Mouse (Mus musculus) embryonic facial prominence, embryonic 14.5 days (tissue): ENCODE results near the gene Zcchc14. TPM values are rescaled to one million over a fixed set of nuclear protein-coding genes. Genes with fewer than 3 reads are reported as not detected.
"Not testable (repeated sequence)": the region's sequence is repeated elsewhere in the genome, so short reads cannot be mapped to it uniquely, and the experiment has no call there.

ENCODE experiments used
- ATAC-seq: fragments of 200-750 bp; cut with Nextera tagmentation; 2 replicates; pipeline ENCODE4 v1.8.0; 2017; ENCODE audit warnings: low read depth, moderate number of reproducible peaks, moderate TSS enrichment
- DNase-seq: peaks from one replicate; pipeline ENCODE4 v3.0.0-alpha.2; 2015; ENCODE audit warnings: low spot score
- H3K27ac ChIP-seq: fragments of 300-500 bp; sonication (generic); replicated peaks from 2 replicates; pipeline ENCODE4 v1.5.1; 2014; ENCODE audit warnings: low read depth, mild to moderate bottlenecking, low read length, moderate library complexity
- H3K27me3 ChIP-seq: fragments of 300-500 bp; sonication (generic); replicated peaks from 2 replicates; pipeline ENCODE4 v1.6.1; 2014; ENCODE audit warnings: low read length; ENCODE audit not compliant: control insufficient read depth, insufficient read depth
- H3K36me3 ChIP-seq: fragments of 300-500 bp; sonication (generic); 2 replicates; pipeline ENCODE4 v1.6.1; 2014; ENCODE audit warnings: low read length, mixed read lengths; ENCODE audit not compliant: control insufficient read depth, insufficient read depth
- H3K4me1 ChIP-seq: fragments of 300-500 bp; sonication (generic); 2 replicates; pipeline ENCODE4 v1.6.1; 2014; ENCODE audit warnings: antibody characterized with exemption, low read length; ENCODE audit not compliant: control insufficient read depth, insufficient read depth
- H3K4me2 ChIP-seq: fragments of 300-500 bp; sonication (generic); 2 replicates; pipeline ENCODE4 v1.6.1; 2014; ENCODE audit warnings: low read depth, mild to moderate bottlenecking, low read length, moderate library complexity, mixed read lengths
- H3K4me3 ChIP-seq: fragments of 300-500 bp; sonication (generic); 2 replicates; pipeline ENCODE4 v1.5.1; 2014; ENCODE audit warnings: low read depth, mild to moderate bottlenecking, low read length
- H3K9ac ChIP-seq: fragments of 300-500 bp; sonication (generic); 2 replicates; pipeline ENCODE4 v1.6.1; 2014; ENCODE audit warnings: low read depth, mild to moderate bottlenecking, low read length, moderate library complexity, mixed read lengths
- H3K9me3 ChIP-seq: fragments of 300-500 bp; sonication (generic); 2 replicates; pipeline ENCODE4 v1.6.1; 2016; ENCODE audit warnings: low read length; ENCODE audit not compliant: control insufficient read depth
- WGBS: fragments of 180-500 bp; shearing (Covaris S2); extraction: QIAGEN DNeasy Blood & Tissue Kit; methylation state at CpG from one replicate; pipeline ENCODE4 v1.1.7; 2014; 5-methylcytosine and 5-hydroxymethylcytosine counted together
- polyA plus RNA-seq: library from polyadenylated mRNA; unstranded; fragments of >200 nt; fragmentation: Nextera tagmentation; extraction: Ambion mirVana; gene quantifications from 2 replicates; pipeline ENCODE4 v1.2.1, GENCODE M21; 2014

Zcchc14 gene
- polyA plus RNA-seq, 1 experiment from 2014 or later = 23.0 TPM

GRCm38 (mm10) chr8:121673153-121673552 lies 20.5 kb upstream of the Zcchc14 start:
- ATAC-seq (no peak), DNase-seq (no peak)
- Histone ChIP-seq H3K4me2 (no peak overlapping the region), H3K27ac (no peak overlapping the region), H3K27me3 (no peaks in the 10 kb centered on the region), H3K36me3 (no peaks in the 10 kb centered on the region), H3K4me1 (peaks cover 12% of the 10 kb centered on the region), H3K9me3 (no peaks in the 10 kb centered on the region), H3K9ac (no peak overlapping the region), H3K4me3 (no peak overlapping the region)
- WGBS = 63% methylated on average over 4 of the region's 4 CpGs

GRCm38 (mm10) chr8:121669208-121669607 lies 16.5 kb upstream of the Zcchc14 start:
- Histone ChIP-seq H3K4me1 (peaks cover 25% of the 10 kb centered on the region), H3K4me3 (no peak overlapping the region), H3K9ac (0 out of 2 replicates have a peak overlapping the region, but pooled peaks have one; percentile 20), H3K27me3 (no peaks in the 10 kb centered on the region), H3K36me3 (no peaks in the 10 kb centered on the region), H3K4me2 (0 out of 2 replicates have a peak overlapping the region, but pooled peaks have one; percentile 18), H3K27ac (peak overlapping the region; percentile 30), H3K9me3 (no peaks in the 10 kb centered on the region)
- ATAC-seq = peak; percentile 48
- DNase-seq = peak; percentile 68
- 13% methylated on average over 8 of the region's 8 CpGs for WGBS

GRCm38 (mm10) chr8:121668553-121668952 lies 15.9 kb upstream of the Zcchc14 start:
- DNase-seq (peak; percentile 17), ATAC-seq (peak; percentile 53; the same call in 1 of the 2 replicates)
- WGBS = 38% methylated on average over 5 of the region's 6 CpGs
- no peaks in the 10 kb centered on the region for H3K27me3 ChIP-seq
- H3K9ac ChIP-seq = 0 out of 2 replicates have a peak overlapping the region, but pooled peaks have one; percentile 20
- H3K4me1 ChIP-seq = peaks cover 26% of the 10 kb centered on the region
- no peak overlapping the region for H3K4me2 ChIP-seq
- H3K4me3 ChIP-seq = no peak overlapping the region
- no peaks in the 10 kb centered on the region for H3K9me3 ChIP-seq
- H3K36me3 ChIP-seq = no peaks in the 10 kb centered on the region
- peak overlapping the region; percentile 30 for H3K27ac ChIP-seq

DNA sequence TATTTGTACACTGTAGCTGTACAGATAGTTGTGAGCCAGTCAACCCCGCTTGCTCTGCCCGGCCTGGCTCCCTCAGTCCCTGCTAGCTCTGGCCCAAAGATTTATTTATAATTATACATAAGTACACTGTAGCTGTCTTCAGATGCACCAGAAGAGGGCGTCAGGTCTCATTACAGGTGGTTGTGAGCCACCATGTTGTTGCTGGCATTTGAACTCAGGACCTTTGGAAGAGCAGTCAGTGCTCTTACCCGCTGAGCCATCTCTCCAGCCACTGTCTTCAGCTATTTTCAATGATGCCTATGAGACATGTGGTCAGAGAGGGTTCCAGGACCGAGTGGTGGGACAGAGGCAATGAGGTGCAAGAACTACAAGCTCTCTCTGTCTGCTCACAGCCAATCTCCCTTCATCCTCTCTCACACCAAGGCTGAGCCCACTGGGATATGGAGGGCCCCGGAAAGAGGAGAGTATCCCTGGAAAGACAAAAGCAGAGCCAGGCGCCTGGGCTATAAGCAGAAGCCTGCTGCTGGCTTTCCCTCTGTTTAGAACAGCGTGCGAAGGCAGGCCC lies 15.3 kb upstream of the Zcchc14 start:
- not testable (repeated sequence) for H3K9ac ChIP-seq, DNase-seq, H3K4me3 ChIP-seq, H3K36me3 ChIP-seq, H3K4me2 ChIP-seq, H3K9me3 ChIP-seq, H3K27me3 ChIP-seq
- H3K4me1 ChIP-seq = peaks cover 26% of the 10 kb centered on the region
- peak overlapping the region; percentile 6 for H3K27ac ChIP-seq
- 71% methylated on average over 9 of the region's 9 CpGs for WGBS
- 0 out of 2 replicates have a peak, but pooled peaks have one; percentile 3 for ATAC-seq

GRCm38 (mm10) chr8:121665329-121665728 lies 12.6 kb upstream of the Zcchc14 start:
- Histone ChIP-seq H3K27me3 (no peaks in the 10 kb centered on the region), H3K4me2 (peak overlapping the region; percentile 50), H3K4me1 (peaks cover 26% of the 10 kb centered on the region), H3K9ac (peak overlapping the region; percentile 52), H3K9me3 (no peaks in the 10 kb centered on the region), H3K4me3 (peak overlapping the region; percentile 8), H3K36me3 (no peaks in the 10 kb centered on the region), H3K27ac (peak overlapping the region; percentile 35)
- DNase-seq = peak; percentile 85
- peak; percentile 81 for ATAC-seq
- WGBS = 5% methylated on average over 15 of the region's 16 CpGs

DNA sequence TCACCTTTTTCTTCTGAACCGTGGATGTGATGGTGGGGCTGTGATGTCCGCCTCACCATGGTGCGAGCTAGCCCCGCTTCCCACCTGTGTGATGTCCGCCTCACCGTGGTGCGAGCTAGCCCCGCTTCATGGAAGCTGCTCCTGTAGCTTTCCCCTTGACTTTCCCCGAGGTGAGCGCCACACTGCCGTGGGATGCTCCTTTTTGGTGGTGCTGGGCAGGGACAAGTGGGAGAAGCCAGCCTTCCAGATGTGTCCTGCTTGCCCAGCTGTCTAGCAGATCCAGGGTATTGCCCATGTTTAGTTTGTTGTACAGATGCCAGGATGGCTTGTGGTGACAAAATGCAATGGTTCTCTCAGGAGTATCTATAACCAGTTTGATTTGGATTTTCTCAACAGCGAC lies 10.4 kb upstream of the Zcchc14 start:
- WGBS = 94% methylated on average over 12 of the region's 12 CpGs

DNA sequence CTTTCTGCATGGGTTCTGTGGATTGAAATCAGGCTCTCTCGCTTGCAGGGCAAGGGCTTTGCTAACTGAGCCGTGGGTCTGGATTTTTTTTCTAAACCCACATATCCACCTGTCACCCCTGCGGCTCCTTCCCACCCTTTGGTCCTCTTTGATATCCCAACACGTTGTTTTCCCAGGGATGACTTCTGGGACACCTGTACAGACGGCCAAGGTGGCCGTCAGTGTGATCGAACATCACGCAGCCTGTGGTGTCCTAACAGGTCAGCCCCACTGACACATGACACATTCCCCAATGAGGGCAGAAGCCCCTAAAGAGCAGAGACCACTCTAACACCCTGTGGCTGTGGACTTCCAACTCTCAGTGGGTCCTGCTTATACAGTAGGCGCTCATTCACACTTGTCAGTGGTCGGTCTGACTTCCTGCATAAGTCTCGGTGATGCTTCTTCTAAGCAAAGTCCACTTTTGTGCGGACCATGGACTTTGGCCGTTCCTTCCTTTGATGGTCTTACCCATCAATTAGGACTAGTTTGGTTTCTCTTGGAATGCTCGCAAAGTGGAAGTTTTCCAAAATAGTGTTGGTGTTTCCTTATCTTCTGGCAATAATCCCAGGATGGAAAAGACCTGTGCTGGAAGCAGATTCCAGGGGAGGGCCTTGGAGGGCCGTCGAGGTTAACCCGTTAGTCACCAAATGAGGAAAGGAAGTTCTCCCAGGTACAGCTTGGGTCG lies 9.1 kb upstream of the Zcchc14 start:
- H3K9ac ChIP-seq = no peak overlapping the region
- peaks cover 14% of the 10 kb centered on the region for H3K4me1 ChIP-seq
- H3K4me2 ChIP-seq = no peak overlapping the region
- H3K9me3 ChIP-seq = no peaks in the 10 kb centered on the region
- WGBS = 78% methylated on average over 18 of the region's 18 CpGs
- no peaks in the 10 kb centered on the region for H3K27me3 ChIP-seq
- no peak overlapping the region for H3K4me3 ChIP-seq
- no peaks in the 10 kb centered on the region for H3K36me3 ChIP-seq
- ATAC-seq (no peak), DNase-seq (no peak)
- no peak overlapping the region for H3K27ac ChIP-seq

More for the DNA sequence above, 10.4 kb upstream of the Zcchc14 start:
- Histone ChIP-seq H3K4me3 (no peak overlapping the region), H3K4me1 (peaks cover 14% of the 10 kb centered on the region), H3K9me3 (no peaks in the 10 kb centered on the region), H3K27me3 (no peaks in the 10 kb centered on the region), H3K27ac (no peak overlapping the region), H3K36me3 (no peaks in the 10 kb centered on the region), H3K9ac (no peak overlapping the region), H3K4me2 (no peak overlapping the region)
- no peak for ATAC-seq
- DNase-seq = no peak

GRCm38 (mm10) chr8:121660602-121661001 lies 7.9 kb upstream of the Zcchc14 start:
- Histone ChIP-seq H3K36me3 (no peaks in the 10 kb centered on the region), H3K27ac (no peak overlapping the region), H3K9me3 (no peaks in the 10 kb centered on the region), H3K9ac (no peak overlapping the region), H3K27me3 (no peaks in the 10 kb centered on the region), H3K4me3 (no peak overlapping the region), H3K4me1 (peaks cover 14% of the 10 kb centered on the region), H3K4me2 (no peak overlapping the region)
- 82% methylated on average over 15 of the region's 15 CpGs for WGBS
- DNase-seq (no peak), ATAC-seq (no peak)
